18 mouse cellular contexts compared by ENCODE assay signal in genomic region chr2:92877488-92877887, GRCm38 (mm10). TPM values are rescaled to one million over a fixed set of nuclear protein-coding genes. Genes with fewer than 3 reads are reported as not detected.
DNase-seq lines count a peak whose midpoint lies in the region; ATAC-seq lines count a peak whose summit lies in the region.
"Had no signal": no experiment of that assay in that cellular context is flagged by ENCODE, and none has a peak within 500 bp of the region (broad histone marks: within the 10 kb centered on the region; RNA-seq: fewer than 3 reads in every experiment).

No protein-coding gene starts in this region.

- H3K4me3 ChIP-seq in hindbrain, embryonic 14.5 days (replicated peaks; ENCODE audit: low read length) = no peak overlapping the region
- H3K4me3 ChIP-seq in hindbrain, embryonic 11.5 days (ENCODE audit: low read depth, low read length) = no peak overlapping the region
- H3K4me3 ChIP-seq in midbrain, embryonic 15.5 days = no peak overlapping the region
- H3K4me3 ChIP-seq: heart, embryonic 12.5 days had no signal

- no peak overlapping the region for H3K4me2 ChIP-seq in hindbrain, embryonic 14.5 days (replicated peaks)
- H3K4me2 ChIP-seq in hindbrain, embryonic 11.5 days (replicated peaks; ENCODE audit: low read depth, low read length) = no peak overlapping the region
- H3K4me2 ChIP-seq in midbrain, embryonic 15.5 days = no peak overlapping the region
- H3K4me2 ChIP-seq: heart, embryonic 12.5 days had no signal

- ATAC-seq in hindbrain, embryonic 14.5 days (ENCODE audit: low FRiP score) = peak; percentile 63; the same call in 1 of the 2 replicates
- ATAC-seq in hindbrain, embryonic 11.5 days (ENCODE audit: low FRiP score) = no peak
- ATAC-seq in midbrain, embryonic 15.5 days (replicated peaks) = no peak
- ATAC-seq: liver, postnatal 0 days had no signal

- no peak overlapping the region for H3K27ac ChIP-seq in hindbrain, embryonic 14.5 days
- no peak overlapping the region for H3K27ac ChIP-seq in hindbrain, embryonic 11.5 days (ENCODE audit: low read depth, low read length)
- peak overlapping the region; percentile 48 for H3K27ac ChIP-seq in midbrain, embryonic 15.5 days

- DNase-seq in embryo, embryonic 10 days (ENCODE audit: low spot score) = peak; percentile 21
- no peak for DNase-seq in embryo, embryonic 9.5 days (ENCODE audit: extremely low spot score)
- DNase-seq in hindbrain, embryonic 14.5 days (ENCODE audit: low spot score) = no peak
- no peak for DNase-seq in hindbrain, embryonic 11.5 days (ENCODE audit: low spot score)
- peak; percentile 48 for DNase-seq in embryo, embryonic 10.5 days (ENCODE audit: low spot score)
- DNase-seq in gastrocnemius, adult 18-20 months (ENCODE audit: low spot score) = no peak
- no peak for DNase-seq in thymus, postnatal 4 days
- DNase-seq: adrenal gland, adult 8-10 months; cerebellum, adult 9-10 months; kidney, adult 9 months; kidney, postnatal 36 days; liver; liver, postnatal 0 days; lung, postnatal 14 days had no signal

- H3K36me3 ChIP-seq in hindbrain, embryonic 14.5 days (replicated peaks; ENCODE audit: control insufficient read depth, insufficient read depth) = no peaks in the 10 kb centered on the region
- no peaks in the 10 kb centered on the region for H3K36me3 ChIP-seq in hindbrain, embryonic 11.5 days (ENCODE audit: control insufficient read depth, insufficient read depth, low read length)
- H3K36me3 ChIP-seq in midbrain, embryonic 15.5 days (replicated peaks) = no peaks in the 10 kb centered on the region
- H3K36me3 ChIP-seq: heart, embryonic 12.5 days had no signal

- H3K27me3 ChIP-seq in hindbrain, embryonic 14.5 days (ENCODE audit: control insufficient read depth, insufficient read depth, low read length) = no peaks in the 10 kb centered on the region
- no peaks in the 10 kb centered on the region; the same call in 1 of the 2 replicates for H3K27me3 ChIP-seq in hindbrain, embryonic 11.5 days (ENCODE audit: control insufficient read depth, insufficient read depth, low read length)
- H3K27me3 ChIP-seq in midbrain, embryonic 15.5 days (replicated peaks) = no peaks in the 10 kb centered on the region

- 40% methylated on average over 3 of the region's 3 CpGs for WGBS in hindbrain, embryonic 14.5 days
- 40% methylated on average over 3 of the region's 3 CpGs for WGBS in hindbrain, embryonic 11.5 days
- WGBS in midbrain, embryonic 15.5 days = 25% methylated on average over 3 of the region's 3 CpGs

- no peaks in the 10 kb centered on the region for H3K9me3 ChIP-seq in hindbrain, embryonic 14.5 days (ENCODE audit: control insufficient read depth, low read length)
- no peaks in the 10 kb centered on the region for H3K9me3 ChIP-seq in hindbrain, embryonic 11.5 days (ENCODE audit: control insufficient read depth, low read length)
- no peaks in the 10 kb centered on the region for H3K9me3 ChIP-seq in midbrain, embryonic 15.5 days
- H3K9me3 ChIP-seq: heart, embryonic 12.5 days had no signal

- no peak overlapping the region for H3K9ac ChIP-seq in hindbrain, embryonic 14.5 days
- no peak overlapping the region for H3K9ac ChIP-seq in hindbrain, embryonic 11.5 days (ENCODE audit: low read depth, low read length)
- no peak overlapping the region for H3K9ac ChIP-seq in midbrain, embryonic 15.5 days
- H3K9ac ChIP-seq: heart, embryonic 12.5 days; liver, postnatal 0 days had no signal

- H3K4me1 ChIP-seq in hindbrain, embryonic 14.5 days (replicated peaks; ENCODE audit: control insufficient read depth, insufficient read depth, low read length) = no peaks in the 10 kb centered on the region
- H3K4me1 ChIP-seq in hindbrain, embryonic 11.5 days (replicated peaks; ENCODE audit: control insufficient read depth, insufficient read depth, low read length) = no peaks in the 10 kb centered on the region
- H3K4me1 ChIP-seq in midbrain, embryonic 15.5 days = no peaks in the 10 kb centered on the region
- H3K4me1 ChIP-seq: megakaryocyte, embryonic 14.5 days had no signal

RNA-seq across cellular contexts. Expression of gene Syt13, which starts 37.4 kb away (rescaled TPM):
- 29.7 and 39.8 TPM in 2 replicates for polyA plus RNA-seq in hindbrain, embryonic 14.5 days (2014; fragmentation: Nextera tagmentation; extraction: Ambion mirVana)
- 15.4 and 25.0 TPM in 2 replicates for polyA plus RNA-seq in hindbrain, embryonic 11.5 days (2014; fragmentation: Nextera tagmentation; extraction: Ambion mirVana)
- polyA plus RNA-seq in midbrain, embryonic 15.5 days (2015; fragmentation: Nextera tagmentation; extraction: Ambion mirVana) = 85.8 and 88.7 TPM in 2 replicates
- total RNA-seq in gastrocnemius, adult 18-20 months (2021) = under 1 TPM in 1 of 2 experiments, not detected in 1; 0.21 TPM
- total RNA-seq: MEL had no signal

Comparison
In these comparisons a context has a peak if more than half of its experiments do, and no peak if none do; other contexts are left out.
1. DNase-seq: peak in embryo, embryonic 10 days (single experiment) and embryo, embryonic 10.5 days (single experiment); none in embryo, embryonic 9.5 days (single experiment), hindbrain, embryonic 14.5 days (single experiment), hindbrain, embryonic 11.5 days (single experiment), gastrocnemius, adult 18-20 months (single experiment) and thymus, postnatal 4 days (single experiment).